Mouse (Mus musculus): ENCODE results near the gene Actn4. TPM values are rescaled to one million over a fixed set of nuclear protein-coding genes. Genes with fewer than 3 reads are reported as not detected.

Actn4 gene
- polyA plus RNA-seq, 1 experiment from 2014 or later: 233 TPM

GRCm38 (mm10) chr7:28919815-28920214 lies 42.3 kb downstream of the Actn4 start:
- H3K4me2 ChIP-seq (replicated peaks): no peak overlapping the region
- H3K27ac ChIP-seq: peak overlapping the region; percentile 58
- WGBS: 43% methylated on average over 6 of the region's 6 CpGs
- H3K4me1 ChIP-seq: peaks cover 44% of the 10 kb centered on the region
- peak; percentile 57; the same call in 1 of the 2 replicates for ATAC-seq (ENCODE audit: insufficient number of reproducible peaks, insufficient read depth, low FRiP score, low TSS enrichment)
- no peaks in the 10 kb centered on the region for H3K27me3 ChIP-seq
- H3K36me3 ChIP-seq: peaks cover 47% of the 10 kb centered on the region
- H3K9ac ChIP-seq: no peak overlapping the region
- no peaks in the 10 kb centered on the region for H3K9me3 ChIP-seq
- H3K4me3 ChIP-seq: no peak overlapping the region

- Histone ChIP-seq H3K4me1 (peaks cover 32% of the 10 kb centered on the region), H3K9me3 (no peaks in the 10 kb centered on the region), H3K27me3 (no peaks in the 10 kb centered on the region), H3K36me3 (peaks cover 59% of the 10 kb centered on the region), H3K4me2 (replicated peaks) (no peak overlapping the region), H3K9ac (no peak overlapping the region), H3K27ac (peak overlapping the region; percentile 58; the same call in 1 of the 2 replicates), H3K4me3 (no peak overlapping the region)
- 61% methylated on average over 8 of the region's 8 CpGs for WGBS
- no peak for ATAC-seq (ENCODE audit: insufficient number of reproducible peaks, insufficient read depth, low FRiP score, low TSS enrichment)
Observed at GRCm38 (mm10) chr7:28918540-28918939, 43.6 kb downstream of the Actn4 start.

DNA sequence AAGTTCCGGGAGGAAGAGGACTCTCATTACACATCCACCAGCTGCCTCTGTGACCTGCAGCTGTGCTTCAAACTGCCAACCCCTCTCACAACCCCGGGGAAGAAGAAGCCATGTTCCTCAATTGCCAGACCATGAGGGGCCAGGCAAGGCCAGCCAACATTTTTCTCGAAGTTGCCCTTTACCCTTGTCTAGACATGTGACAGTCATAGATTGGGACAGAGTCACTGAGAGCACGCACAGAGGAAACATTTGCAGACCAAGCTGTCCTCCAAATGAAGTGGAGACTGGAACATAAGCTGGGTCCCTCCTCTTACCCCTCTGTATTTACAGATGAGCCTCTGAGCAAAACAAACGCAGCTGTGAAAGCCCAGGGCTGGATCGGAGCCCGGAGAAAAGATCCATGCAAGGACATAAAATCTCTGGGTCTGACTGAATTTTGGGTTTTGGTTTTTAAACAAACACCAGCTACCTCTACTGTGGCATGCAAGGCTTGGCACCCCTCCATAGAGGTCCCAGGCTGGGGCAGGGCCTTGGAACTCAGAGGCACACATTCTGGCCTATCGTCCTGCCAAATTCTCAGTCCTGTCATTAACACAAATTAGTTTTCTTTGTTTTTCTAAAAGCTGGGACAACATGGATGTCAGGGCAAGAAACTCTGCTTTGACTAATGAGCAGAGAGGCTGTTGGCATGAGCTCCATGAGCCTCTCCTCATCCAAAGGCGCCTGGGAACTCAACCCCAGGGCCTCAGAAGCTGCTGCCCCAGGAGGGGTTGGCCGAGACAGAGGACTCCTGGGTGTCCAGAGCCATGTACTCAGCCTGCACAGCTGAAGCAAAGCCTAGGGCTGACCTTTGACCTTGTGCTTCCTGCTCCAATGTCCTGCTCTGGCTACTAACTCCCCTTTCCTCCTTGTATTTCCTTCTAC lies 44.4 kb downstream of the Actn4 start:
- peaks cover 24% of the 10 kb centered on the region for H3K4me1 ChIP-seq

GRCm38 (mm10) chr7:28916491-28916890 lies 45.6 kb downstream of the Actn4 start:
- Histone ChIP-seq H3K27ac (no peak overlapping the region), H3K4me3 (no peak overlapping the region), H3K4me2 (replicated peaks) (no peak overlapping the region), H3K9me3 (no peaks in the 10 kb centered on the region), H3K36me3 (peaks cover 78% of the 10 kb centered on the region), H3K27me3 (no peaks in the 10 kb centered on the region), H3K4me1 (peaks cover 21% of the 10 kb centered on the region), H3K9ac (no peak overlapping the region)
- ATAC-seq (ENCODE audit: insufficient number of reproducible peaks, insufficient read depth, low FRiP score, low TSS enrichment): no peak

More for the DNA sequence above, 44.4 kb downstream of the Actn4 start:
- no peak overlapping the region for H3K4me2 ChIP-seq (replicated peaks)
- 65% methylated on average over 10 of the region's 10 CpGs for WGBS
- H3K27ac ChIP-seq: 0 out of 2 replicates have a peak overlapping the region, but pooled peaks have one; percentile 58
- H3K27me3 ChIP-seq: no peaks in the 10 kb centered on the region
- no peak overlapping the region for H3K9ac ChIP-seq
- H3K36me3 ChIP-seq: peaks cover 66% of the 10 kb centered on the region
- H3K9me3 ChIP-seq: no peaks in the 10 kb centered on the region
- no peak overlapping the region for H3K4me3 ChIP-seq
- no peak for ATAC-seq (ENCODE audit: insufficient number of reproducible peaks, insufficient read depth, low FRiP score, low TSS enrichment)

- Histone ChIP-seq H3K4me3 (no peak overlapping the region), H3K27me3 (no peaks in the 10 kb centered on the region), H3K9ac (no peak overlapping the region), H3K36me3 (peaks cover 93% of the 10 kb centered on the region), H3K4me1 (peaks cover 2% of the 10 kb centered on the region; the same call in 1 of the 2 replicates), H3K27ac (no peak overlapping the region), H3K9me3 (no peaks in the 10 kb centered on the region), H3K4me2 (replicated peaks) (no peak overlapping the region)
- no peak for ATAC-seq (ENCODE audit: insufficient number of reproducible peaks, insufficient read depth, low FRiP score, low TSS enrichment)
- 70% methylated on average over 11 of the region's 11 CpGs for WGBS
Observed at GRCm38 (mm10) chr7:28913171-28913570, 49.0 kb downstream of the Actn4 start.

GRCm38 (mm10) chr7:28911632-28912031 lies 50.5 kb downstream of the Actn4 start:
- H3K9ac ChIP-seq: no peak overlapping the region
- no peaks in the 10 kb centered on the region for H3K4me1 ChIP-seq
- H3K4me2 ChIP-seq (replicated peaks): no peak overlapping the region
- no peak overlapping the region for H3K27ac ChIP-seq
- WGBS: 45% methylated on average over 4 of the region's 4 CpGs
- no peaks in the 10 kb centered on the region for H3K9me3 ChIP-seq
- H3K4me3 ChIP-seq: no peak overlapping the region
- peaks cover 93% of the 10 kb centered on the region for H3K36me3 ChIP-seq
- ATAC-seq (ENCODE audit: insufficient number of reproducible peaks, insufficient read depth, low FRiP score, low TSS enrichment): no peak
- H3K27me3 ChIP-seq: no peaks in the 10 kb centered on the region

GRCm38 (mm10) chr7:28907195-28907594 lies 54.9 kb downstream of the Actn4 start:
- H3K4me1 ChIP-seq: no peaks in the 10 kb centered on the region
- H3K9ac ChIP-seq: no peak overlapping the region
- H3K27me3 ChIP-seq: no peaks in the 10 kb centered on the region
- H3K4me2 ChIP-seq (replicated peaks): no peak overlapping the region
- peaks cover 95% of the 10 kb centered on the region for H3K36me3 ChIP-seq
- ATAC-seq (ENCODE audit: insufficient number of reproducible peaks, insufficient read depth, low FRiP score, low TSS enrichment): no peak
- no peak overlapping the region for H3K4me3 ChIP-seq
- 92% methylated on average over 5 of the region's 5 CpGs for WGBS
- no peaks in the 10 kb centered on the region for H3K9me3 ChIP-seq
- H3K27ac ChIP-seq: no peak overlapping the region

DNA sequence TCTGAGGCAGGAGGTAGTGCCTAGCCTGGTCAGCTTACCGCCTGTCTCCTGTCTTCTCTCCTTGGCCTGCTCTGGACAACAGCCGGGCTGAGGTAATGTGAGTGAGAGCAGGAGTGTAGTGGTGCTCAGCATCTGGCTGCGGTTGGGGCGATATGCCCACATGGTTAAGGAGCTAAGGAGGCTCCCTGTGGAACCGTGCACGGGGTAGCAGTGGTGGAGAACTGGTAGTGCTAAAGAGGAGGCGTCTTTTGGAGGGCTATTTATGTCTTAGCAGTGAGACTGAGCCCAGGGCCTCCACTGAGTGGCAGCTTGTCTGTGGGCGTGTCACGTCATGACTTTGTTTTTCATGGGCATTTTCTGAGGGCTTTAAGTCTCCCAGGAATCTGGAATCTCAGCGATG lies 58.4 kb downstream of the Actn4 start:
- WGBS: 87% methylated on average over 10 of the region's 10 CpGs

DNA sequence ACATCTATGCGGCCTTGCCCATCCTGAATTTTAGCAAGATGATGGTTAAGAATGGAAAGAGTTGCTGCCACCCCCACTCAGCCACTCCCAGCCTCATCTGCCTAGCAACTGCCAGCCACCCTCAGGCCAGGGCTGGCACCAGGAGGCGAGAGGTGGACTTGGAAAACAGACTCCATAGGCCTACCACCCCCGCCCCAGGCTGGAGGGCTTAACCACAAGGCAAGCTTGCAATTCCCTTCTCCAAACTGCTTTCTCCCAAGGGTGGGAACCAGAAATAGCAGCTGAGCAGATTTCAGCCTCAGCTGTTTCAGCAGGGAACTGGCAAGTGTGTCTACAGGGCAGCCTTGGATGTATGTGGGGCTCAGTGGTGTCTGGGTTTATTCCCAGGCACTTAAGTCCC lies 59.3 kb downstream of the Actn4 start:
- H3K4me1 ChIP-seq: no peaks in the 10 kb centered on the region
- no peaks in the 10 kb centered on the region for H3K9me3 ChIP-seq
- WGBS: 94% methylated on average over 3 of the region's 3 CpGs
- H3K36me3 ChIP-seq: peaks cover 99% of the 10 kb centered on the region
- no peak overlapping the region for H3K9ac ChIP-seq
- H3K27ac ChIP-seq: no peak overlapping the region
- H3K4me3 ChIP-seq: no peak overlapping the region
- no peaks in the 10 kb centered on the region for H3K27me3 ChIP-seq
- no peak for ATAC-seq (ENCODE audit: insufficient number of reproducible peaks, insufficient read depth, low FRiP score, low TSS enrichment)
- no peak overlapping the region for H3K4me2 ChIP-seq (replicated peaks)

More for the DNA sequence above, 58.4 kb downstream of the Actn4 start:
- H3K27me3 ChIP-seq: no peaks in the 10 kb centered on the region
- no peaks in the 10 kb centered on the region for H3K4me1 ChIP-seq
- H3K27ac ChIP-seq: peak overlapping the region; percentile 47; the same call in 1 of the 2 replicates
- H3K4me2 ChIP-seq (replicated peaks): no peak overlapping the region
- H3K4me3 ChIP-seq: no peak overlapping the region
- no peak overlapping the region for H3K9ac ChIP-seq
- no peak for ATAC-seq (ENCODE audit: insufficient number of reproducible peaks, insufficient read depth, low FRiP score, low TSS enrichment)
- H3K9me3 ChIP-seq: no peaks in the 10 kb centered on the region
- H3K36me3 ChIP-seq: peaks cover 99% of the 10 kb centered on the region

GRCm38 (mm10) chr7:28902180-28902579 lies 60.0 kb downstream of the Actn4 start:
- Histone ChIP-seq H3K4me3 (no peak overlapping the region), H3K9me3 (no peaks in the 10 kb centered on the region), H3K27ac (no peak overlapping the region), H3K27me3 (no peaks in the 10 kb centered on the region), H3K4me2 (replicated peaks) (no peak overlapping the region), H3K36me3 (peaks cover 99% of the 10 kb centered on the region), H3K9ac (no peak overlapping the region), H3K4me1 (no peaks in the 10 kb centered on the region)
- 90% methylated on average over 6 of the region's 6 CpGs for WGBS
- ATAC-seq (ENCODE audit: insufficient number of reproducible peaks, insufficient read depth, low FRiP score, low TSS enrichment): no peak

DNA sequence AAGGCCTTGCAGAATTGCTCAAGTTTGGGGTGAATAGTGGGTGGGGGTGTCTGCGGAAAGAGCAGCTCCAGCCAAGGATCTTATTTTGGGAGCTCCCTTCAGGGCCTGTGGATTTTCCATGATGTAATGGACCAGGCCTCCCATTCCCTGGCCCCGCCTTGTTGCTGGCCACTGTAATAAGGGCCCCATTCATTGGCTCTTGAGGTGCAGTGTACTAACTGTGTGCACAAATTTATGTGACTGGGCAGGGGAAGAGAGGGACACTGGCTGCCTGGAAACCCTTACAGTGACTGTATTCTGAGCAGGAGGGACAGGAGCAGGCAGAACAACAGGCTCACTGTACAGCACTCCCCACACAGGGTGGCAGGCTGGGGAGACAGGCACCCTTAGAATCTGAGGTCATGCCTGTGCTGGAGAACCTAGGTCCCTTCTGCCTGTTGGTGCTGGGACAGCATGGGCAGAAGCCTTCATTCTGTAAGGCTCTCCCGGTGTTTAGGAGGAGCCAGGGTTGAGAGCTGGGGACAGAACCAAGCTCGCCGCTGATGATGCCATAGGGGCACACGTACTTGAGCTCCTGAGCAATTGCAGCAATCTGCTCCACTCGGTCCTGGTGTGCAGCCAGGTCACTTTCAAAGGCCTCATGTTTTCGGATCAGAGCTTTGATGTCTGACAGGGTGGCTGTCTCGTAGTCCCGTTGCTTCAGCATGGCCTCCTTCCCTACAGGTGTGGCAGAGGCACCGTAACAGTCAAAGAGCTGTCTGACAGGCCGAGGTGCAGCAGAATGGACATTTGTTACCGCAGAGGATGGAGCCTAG lies 60.6 kb downstream of the Actn4 start:
- H3K27me3 ChIP-seq: no peaks in the 10 kb centered on the region
- peak; percentile 37; the same call in 1 of the 2 replicates for ATAC-seq (ENCODE audit: insufficient number of reproducible peaks, insufficient read depth, low FRiP score, low TSS enrichment)
- H3K9me3 ChIP-seq: no peaks in the 10 kb centered on the region
- no peak overlapping the region for H3K4me2 ChIP-seq (replicated peaks)
- 88% methylated on average over 13 of the region's 13 CpGs for WGBS
- no peaks in the 10 kb centered on the region for H3K4me1 ChIP-seq
- H3K9ac ChIP-seq: no peak overlapping the region
- H3K4me3 ChIP-seq: no peak overlapping the region
- 0 out of 2 replicates have a peak overlapping the region, but pooled peaks have one; percentile 30 for H3K27ac ChIP-seq
- H3K36me3 ChIP-seq: peaks cover 99% of the 10 kb centered on the region

All from embryonic facial prominence, embryonic 12.5 days (tissue).